Mouse (Mus musculus) myocyte (in vitro differentiated cells): ENCODE data around the gene Slc29a2.

ENCODE experiments used
- CEBPB ChIP-seq: IDR thresholded peaks from 2 replicates; pipeline ENCODE4 v1.6.1; 2011; ENCODE audit warnings: mild to moderate bottlenecking, moderate library complexity; ENCODE audit not compliant: poor library complexity, insufficient read depth, severe bottlenecking
- E2F4 ChIP-seq: IDR thresholded peaks from one replicate; pipeline ENCODE4 v1.6.1; 2011; ENCODE audit warnings: mild to moderate bottlenecking, control low read depth, moderate library complexity; ENCODE audit not compliant: insufficient read depth
- MAX ChIP-seq: IDR thresholded peaks from one replicate; pipeline ENCODE4 v1.6.1; 2011; ENCODE audit warnings: low read depth, mild to moderate bottlenecking, control low read depth
- MYOD1 ChIP-seq, 3 experiments: IDR thresholded peaks; one replicate each; pipeline ENCODE4 v1.6.1; 2011; ENCODE audit warnings: control low read depth in 2 of 3, low read depth in 2 of 3, mild to moderate bottlenecking in 2 of 3, moderate library complexity in 1 of 3; ENCODE audit not compliant: insufficient read length in 2 of 3, control insufficient read depth in 1 of 3
- MYOG ChIP-seq, 3 experiments: IDR thresholded peaks; one replicate each; pipeline ENCODE4 v1.6.1; 2011; ENCODE audit warnings: control low read depth in 2 of 3, low read depth in 2 of 3, mild to moderate bottlenecking in 2 of 3; ENCODE audit not compliant: insufficient read length in 2 of 3, control insufficient read depth in 1 of 3, insufficient read depth in 1 of 3
- POLR2A ChIP-seq: IDR thresholded peaks from one replicate; pipeline ENCODE4 v1.6.1; 2011; ENCODE audit warnings: low read depth, mild to moderate bottlenecking, control low read depth, moderate library complexity; ENCODE audit not compliant: insufficient read length
- POLR2AphosphoS2 ChIP-seq: IDR thresholded peaks from one replicate; pipeline ENCODE4 v1.6.1; 2011; ENCODE audit warnings: low read depth, control low read depth; ENCODE audit not compliant: insufficient read length
- USF1 ChIP-seq: IDR thresholded peaks from one replicate; pipeline ENCODE4 v1.6.1; 2011; ENCODE audit warnings: low read depth, mild to moderate bottlenecking, control low read depth, moderate library complexity

- TF ChIP-seq POLR2A (no peak), USF1 (no peak), POLR2AphosphoS2 (no peak), MYOD1 (IDR thresholded peaks at IDR 0.05; ENCODE audit: control insufficient read depth in 1 of 3, insufficient read length in 2 of 3, low read depth in 2 of 3) (no peak), MAX (no peak), MYOG (IDR thresholded peaks at IDR 0.05; ENCODE audit: control insufficient read depth in 1 of 3, insufficient read depth in 1 of 3, insufficient read length in 2 of 3, low read depth in 2 of 3) (no peak), E2F4 (no peak), CEBPB (no peak)
Measured at GRCm38 (mm10) chr19:5048138-5049056, 24.7 kb downstream of the Slc29a2 start.
